Mouse (Mus musculus) effector memory CD4-positive, alpha-beta T cell, adult 7 months (primary cell): Measurements from ENCODE around the gene Aldh3b1. TPM values are rescaled to one million over a fixed set of nuclear protein-coding genes. Genes with fewer than 3 reads are reported as not detected.

Experiments
- polyA plus RNA-seq: library from polyadenylated mRNA; unstranded; fragments of 100-300 nt; shearing (Covaris generic); gene quantifications from one replicate; pipeline ENCODE4 v1.2.1, GENCODE M21; 2017

Gene Aldh3b1
- polyA plus RNA-seq = 0.20 TPM

GRCm38 (mm10) chr19:3929211-3929941 is at the start of gene Aldh3b1:
TSS of gene Aldh3b1 (minus strand) at chr19:3929808.

GRCm38 (mm10) chr19:3972229-3972628 is 42.6 kb upstream of the Aldh3b1 start, which contains the start of gene Aldh3b2:
TSS of gene Aldh3b2 (plus strand) at chr19:3972328.

GRCm38 (mm10) chr19:3958470-3958869 is 28.9 kb upstream of the Aldh3b1 start, which contains the start of gene Aldh3b3:
TSS of gene Aldh3b3 (plus strand) at chr19:3958645.

GRCm38 (mm10) chr19:3935032-3935895 is 5.7 kb upstream of the Aldh3b1 start, which contains the start of gene Unc93b1:
TSS of gene Unc93b1 (plus strand) at chr19:3935186.

GRCm38 (mm10) chr19:3912337-3913204 is 17.0 kb downstream of the Aldh3b1 start, which contains the start of gene Ndufs8:
TSS of gene Ndufs8 (minus strand) at chr19:3912774.

GRCm38 (mm10) chr19:3906795-3907786 is 22.5 kb downstream of the Aldh3b1 start, which contains the start of gene Tcirg1:
TSS of gene Tcirg1 (minus strand) at chr19:3907133.

Other genes with a start within 250 kb of the Aldh3b1 start
- 1.1 TPM for gene Lrp5, start 243.2 kb downstream of the Aldh3b1 start, polyA plus RNA-seq
- gene 1810055G02Rik, start 221.5 kb downstream of the Aldh3b1 start, polyA plus RNA-seq = 28.5 TPM
- 69.6 TPM for gene Kmt5b, start 162.4 kb downstream of the Aldh3b1 start, polyA plus RNA-seq
- 27.0 TPM for gene Chka, start 78.0 kb downstream of the Aldh3b1 start, polyA plus RNA-seq
- gene Tcirg1, start 22.7 kb downstream of the Aldh3b1 start, polyA plus RNA-seq = 66.4 TPM
- 118 TPM for gene Ndufs8, start 17.0 kb downstream of the Aldh3b1 start, polyA plus RNA-seq
- gene Unc93b1, start 5.4 kb upstream of the Aldh3b1 start, polyA plus RNA-seq = 37.0 TPM
- 0.29 TPM for gene Aldh3b3, start 28.8 kb upstream of the Aldh3b1 start, polyA plus RNA-seq
- gene Aldh3b2, start 42.5 kb upstream of the Aldh3b1 start, polyA plus RNA-seq = not detected
- gene Acy3, start 56.8 kb upstream of the Aldh3b1 start, polyA plus RNA-seq = not detected
- gene Tbx10, start 62.9 kb upstream of the Aldh3b1 start, polyA plus RNA-seq = not detected
- 12.7 TPM for gene Nudt8, start 70.8 kb upstream of the Aldh3b1 start, polyA plus RNA-seq
- 0.85 TPM for gene Gm49405, start 70.8 kb upstream of the Aldh3b1 start, polyA plus RNA-seq
- 2.1 TPM for gene Doc2g, start 73.5 kb upstream of the Aldh3b1 start, polyA plus RNA-seq
- gene Ndufv1, start 83.0 kb upstream of the Aldh3b1 start, polyA plus RNA-seq = 109 TPM
- gene Gstp1, start 108.2 kb upstream of the Aldh3b1 start, polyA plus RNA-seq = 392 TPM
- not detected for gene Gstp2, start 116.2 kb upstream of the Aldh3b1 start, polyA plus RNA-seq
- gene Gstp3, start 129.8 kb upstream of the Aldh3b1 start, polyA plus RNA-seq = 42.6 TPM
- gene Cabp2, start 151.8 kb upstream of the Aldh3b1 start, polyA plus RNA-seq = not detected
- gene Cdk2ap2, start 167.4 kb upstream of the Aldh3b1 start, polyA plus RNA-seq = 550 TPM
- 224 TPM for gene Pitpnm1, start 170.2 kb upstream of the Aldh3b1 start, polyA plus RNA-seq
- 157 TPM for gene Aip, start 196.1 kb upstream of the Aldh3b1 start, polyA plus RNA-seq
- not detected for gene Gpr152, start 210.0 kb upstream of the Aldh3b1 start, polyA plus RNA-seq
- gene Cabp4, start 214.2 kb upstream of the Aldh3b1 start, polyA plus RNA-seq = not detected
- 214 TPM for gene Coro1b, start 218.8 kb upstream of the Aldh3b1 start, polyA plus RNA-seq
- gene Ptprcap, start 223.8 kb upstream of the Aldh3b1 start, polyA plus RNA-seq = 375 TPM
- 57.9 TPM for gene Rps6kb2, start 233.5 kb upstream of the Aldh3b1 start, polyA plus RNA-seq
- 13.1 TPM for gene Carns1, start 245.7 kb upstream of the Aldh3b1 start, polyA plus RNA-seq